In genomic region chr9:31210749-31211689, GRCm38 (mm10) we compare ENCODE assay signal across 8 mouse cellular contexts. TPM values are rescaled to one million over a fixed set of nuclear protein-coding genes. Genes with fewer than 3 reads are reported as not detected.
DNase-seq lines count a peak whose midpoint lies in the region; ATAC-seq lines count a peak whose summit lies in the region.

No protein-coding gene starts in this region.

- H3K4me1 ChIP-seq in forebrain, embryonic 12.5 days = peaks cover 32% of the 10 kb centered on the region

- no peaks in the 10 kb centered on the region for H3K27me3 ChIP-seq in forebrain, embryonic 12.5 days

- DNase-seq in MN1 (ENCODE audit: low spot score) = peak; percentile 33
- peak; percentile 40 for DNase-seq in c-Kit-positive CD71-positive TER-119-positive erythroid progenitor cells, embryonic 14.5 days (ENCODE audit: low spot score)
- DNase-seq in heart, postnatal 14 days = peak; percentile 68 to 74
- DNase-seq in kidney, postnatal 4 days = peak; percentile 65 to 72
- peak; percentile 59 for DNase-seq in lung, postnatal 14 days
- peak; percentile 55 to 60 for DNase-seq in right cerebral cortex, postnatal 10 days (ENCODE audit: low spot score in 2 of 2)

- peak overlapping the region; percentile 95 for H3K4me3 ChIP-seq in forebrain, embryonic 12.5 days (replicated peaks)

- no peaks in the 10 kb centered on the region for H3K9me3 ChIP-seq in forebrain, embryonic 12.5 days

- peak overlapping the region; percentile 95 for H3K9ac ChIP-seq in forebrain, embryonic 12.5 days

- H3K36me3 ChIP-seq in forebrain, embryonic 12.5 days (replicated peaks) = no peaks in the 10 kb centered on the region

- H3K4me2 ChIP-seq in forebrain, embryonic 12.5 days = peak overlapping the region; percentile 87

- intact Hi-C loops in heart, postnatal 14 days (cut with DNase I) = loop anchor here (1.0 to 5.0 kb wide), 4 partner anchors 41 to 138 kb away; partner anchors contain the start of gene Prdm10

- H3K27ac ChIP-seq in forebrain, embryonic 12.5 days = peak overlapping the region; percentile 96

- ATAC-seq in forebrain, embryonic 12.5 days (ENCODE audit: low FRiP score) = peak; percentile 56
- no peak for ATAC-seq in megakaryocyte-erythroid progenitor cell, adult 5-6 weeks (replicated peaks; ENCODE audit: low FRiP score, low TSS enrichment, poor library complexity, severe bottlenecking)

- WGBS in forebrain, embryonic 12.5 days = under 1% methylated on average over 85 of the region's 93 CpGs

RNA-seq across cellular contexts. Expression of gene Aplp2, which starts 0.6 kb away (rescaled TPM):
- polyA plus RNA-seq in forebrain, embryonic 12.5 days (2016; fragmentation: Nextera tagmentation; extraction: Ambion mirVana) = 213 and 223 TPM in 2 replicates
- 100 to 1,000 TPM; 304 to 309 TPM for total RNA-seq in heart, postnatal 14 days (2021)
- 250 and 255 TPM in 2 replicates for total RNA-seq in megakaryocyte-erythroid progenitor cell, adult 5-6 weeks (2014; fragmentation: Nextera tagmentation)
- 258 and 279 TPM in 2 replicates for total RNA-seq in megakaryocyte-erythroid progenitor cell, adult 5-6 weeks (2017)
